Mouse (Mus musculus): ENCODE results near the gene B230217C12Rik. TPM values are rescaled to one million over a fixed set of nuclear protein-coding genes. Genes with fewer than 3 reads are reported as not detected.
"Not testable (repeated sequence)": the region's sequence is repeated elsewhere in the genome, so short reads cannot be mapped to it uniquely, and the experiment has no call there.

The B230217C12Rik gene
- total and polyA plus RNA-seq, 2 experiments from 2014 or later, result 21.0 to 31.5 TPM

DNA sequence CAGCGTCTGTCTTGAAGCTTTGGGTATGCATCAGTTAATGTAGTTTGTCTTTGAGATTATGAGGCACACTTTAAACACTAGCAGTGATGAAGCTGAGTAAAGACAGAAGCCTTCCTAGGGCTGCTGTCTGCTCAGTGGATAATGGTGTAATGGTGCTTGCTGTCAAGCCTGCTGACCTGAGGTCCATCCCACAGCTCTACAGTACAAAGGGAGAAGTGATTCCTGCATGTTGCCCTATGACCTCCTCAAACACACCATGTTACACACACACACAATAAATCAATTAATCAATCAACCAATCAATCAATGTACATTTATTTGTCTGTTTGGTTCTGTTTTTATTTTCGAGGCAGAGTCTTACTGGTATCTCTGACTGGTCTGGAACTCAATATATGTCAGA, 21.6 kb downstream of the B230217C12Rik start:
- no peak for TF ChIP-seq CTCF (IDR thresholded peaks at IDR 0.05; ENCODE audit: low read depth)
- H3K9me3 ChIP-seq (ENCODE audit: low read length), result no peaks in the 10 kb centered on the region
- H3K4me1 ChIP-seq (ENCODE audit: insufficient read depth), result no peaks in the 10 kb centered on the region
- no peak overlapping the region for H3K9ac ChIP-seq
- WGBS, result 82% methylated on average over 2 of the region's 2 CpGs
- H3K4me3 ChIP-seq (ENCODE audit: low read depth, low read length), result no peak overlapping the region
- H3K27ac ChIP-seq (ENCODE audit: low read depth, low read length), result no peak overlapping the region
- H3K27me3 ChIP-seq (ENCODE audit: insufficient read depth, low read length), result no peaks in the 10 kb centered on the region
- H3K4me2 ChIP-seq (ENCODE audit: low read depth), result no peak overlapping the region
- no peaks in the 10 kb centered on the region for H3K36me3 ChIP-seq (ENCODE audit: insufficient read depth)
- no peak for DNase-seq
- no peak for ATAC-seq

GRCm38 (mm10) chr11:97865421-97865820, 24.8 kb downstream of the B230217C12Rik start:
- 90% methylated on average over 5 of the region's 5 CpGs for WGBS
- Histone ChIP-seq H3K4me3 (ENCODE audit: low read depth, low read length) (no peak overlapping the region), H3K27me3 (ENCODE audit: insufficient read depth, low read length) (no peaks in the 10 kb centered on the region), H3K9ac (no peak overlapping the region), H3K9me3 (ENCODE audit: low read length) (no peaks in the 10 kb centered on the region), H3K4me2 (ENCODE audit: low read depth) (no peak overlapping the region), H3K4me1 (ENCODE audit: insufficient read depth) (no peaks in the 10 kb centered on the region), H3K27ac (ENCODE audit: low read depth, low read length) (no peak overlapping the region), H3K36me3 (ENCODE audit: insufficient read depth) (no peaks in the 10 kb centered on the region)
- ATAC-seq, result no peak
- no peak for TF ChIP-seq CTCF (IDR thresholded peaks at IDR 0.05; ENCODE audit: low read depth)
- no peak for DNase-seq

DNA sequence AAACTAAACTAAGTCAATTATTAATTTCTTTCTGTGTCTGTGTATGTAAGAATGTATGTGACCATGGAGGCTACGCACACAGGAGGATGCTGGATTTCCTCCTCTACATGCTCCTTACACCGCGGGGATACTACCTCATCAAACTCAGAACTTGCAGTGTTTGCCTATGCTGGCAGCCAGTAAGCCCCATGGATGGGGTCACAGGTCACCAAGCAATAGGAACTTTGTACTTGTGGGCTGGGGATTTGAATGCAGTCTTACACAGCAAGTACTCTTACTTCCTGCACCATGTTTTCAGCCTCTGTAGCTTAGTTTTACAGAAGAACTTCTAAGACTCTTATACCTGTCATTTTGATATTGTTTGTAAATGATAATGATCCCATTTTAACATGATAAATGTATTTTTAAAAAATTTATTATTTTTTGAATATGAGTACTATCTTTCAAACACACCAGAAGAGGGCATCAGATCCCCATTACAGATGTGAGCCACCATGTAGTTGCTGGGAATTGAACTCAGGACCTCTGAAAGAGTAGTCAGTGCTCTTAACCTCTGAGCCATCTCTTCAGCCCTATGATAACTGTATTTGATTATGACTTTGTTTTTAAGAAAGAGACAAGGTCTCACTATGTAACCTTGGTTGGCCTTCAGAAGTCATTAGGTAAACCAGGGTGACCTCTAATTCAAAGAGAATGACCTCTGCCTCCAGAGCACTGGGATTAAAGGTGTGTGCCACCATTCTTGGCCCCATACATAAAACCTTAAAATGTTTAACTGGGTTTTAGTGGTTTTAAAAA, 25.7 kb downstream of the B230217C12Rik start:
- ATAC-seq, result no peak
- 95% methylated on average over 3 of the region's 3 CpGs for WGBS
- Histone ChIP-seq H3K9ac (no peak overlapping the region), H3K27me3 (ENCODE audit: insufficient read depth, low read length) (no peaks in the 10 kb centered on the region), H3K27ac (ENCODE audit: low read depth, low read length) (no peak overlapping the region), H3K4me2 (ENCODE audit: low read depth) (no peak overlapping the region), H3K4me1 (ENCODE audit: insufficient read depth) (no peaks in the 10 kb centered on the region), H3K4me3 (ENCODE audit: low read depth, low read length) (no peak overlapping the region), H3K9me3 (ENCODE audit: low read length) (no peaks in the 10 kb centered on the region), H3K36me3 (ENCODE audit: insufficient read depth) (no peaks in the 10 kb centered on the region)
- no peak for TF ChIP-seq CTCF (IDR thresholded peaks at IDR 0.05; ENCODE audit: low read depth)
- no peak for DNase-seq

GRCm38 (mm10) chr11:97867591-97867990, 27.0 kb downstream of the B230217C12Rik start:
- Histone ChIP-seq H3K27ac (ENCODE audit: low read depth, low read length) (no peak overlapping the region), H3K9ac (no peak overlapping the region), H3K9me3 (ENCODE audit: low read length) (no peaks in the 10 kb centered on the region), H3K4me1 (ENCODE audit: insufficient read depth) (no peaks in the 10 kb centered on the region), H3K4me2 (ENCODE audit: low read depth) (no peak overlapping the region), H3K4me3 (ENCODE audit: low read depth, low read length) (no peak overlapping the region), H3K36me3 (ENCODE audit: insufficient read depth) (no peaks in the 10 kb centered on the region), H3K27me3 (ENCODE audit: insufficient read depth, low read length) (no peaks in the 10 kb centered on the region)
- WGBS, result 86% methylated on average over 3 of the region's 3 CpGs
- TF ChIP-seq CTCF (IDR thresholded peaks at IDR 0.05; ENCODE audit: low read depth), result no peak
- ATAC-seq (no peak), DNase-seq (no peak)

- H3K9me3 ChIP-seq (ENCODE audit: low read length); H3K4me2 ChIP-seq (ENCODE audit: low read depth); H3K27me3 ChIP-seq (ENCODE audit: insufficient read depth, low read length); ATAC-seq; H3K9ac ChIP-seq; H3K27ac ChIP-seq (ENCODE audit: low read depth, low read length); DNase-seq; H3K36me3 ChIP-seq (ENCODE audit: insufficient read depth); H3K4me1 ChIP-seq (ENCODE audit: insufficient read depth); H3K4me3 ChIP-seq (ENCODE audit: low read depth, low read length): not testable (repeated sequence)
- WGBS, result 85% methylated on average over 5 of the region's 5 CpGs
These were observed 31.8 kb downstream of the B230217C12Rik start for GRCm38 (mm10) chr11:97872378-97872777.

- H3K9me3 ChIP-seq (ENCODE audit: low read length), result no peaks in the 10 kb centered on the region
- no peaks in the 10 kb centered on the region for H3K36me3 ChIP-seq (ENCODE audit: insufficient read depth)
- no peaks in the 10 kb centered on the region for H3K4me1 ChIP-seq (ENCODE audit: insufficient read depth)
- H3K4me3 ChIP-seq (ENCODE audit: low read depth, low read length), result no peak overlapping the region
- 79% methylated on average over 1 of the region's 1 CpGs for WGBS
- H3K27ac ChIP-seq (ENCODE audit: low read depth, low read length), result no peak overlapping the region
- no peaks in the 10 kb centered on the region for H3K27me3 ChIP-seq (ENCODE audit: insufficient read depth, low read length)
- no peak overlapping the region for H3K9ac ChIP-seq
- ATAC-seq, result no peak
- H3K4me2 ChIP-seq (ENCODE audit: low read depth), result no peak overlapping the region
- TF ChIP-seq CTCF (IDR thresholded peaks at IDR 0.05; ENCODE audit: low read depth), result no peak
- DNase-seq, result no peak
These were observed 33.8 kb downstream of the B230217C12Rik start for GRCm38 (mm10) chr11:97874396-97874795.

GRCm38 (mm10) chr11:97877341-97877740, 36.8 kb downstream of the B230217C12Rik start:
- Histone ChIP-seq H3K27me3 (ENCODE audit: insufficient read depth, low read length) (no peaks in the 10 kb centered on the region), H3K27ac (ENCODE audit: low read depth, low read length) (no peak overlapping the region), H3K9ac (no peak overlapping the region), H3K4me1 (ENCODE audit: insufficient read depth) (no peaks in the 10 kb centered on the region), H3K4me3 (ENCODE audit: low read depth, low read length) (no peak overlapping the region), H3K9me3 (ENCODE audit: low read length) (no peaks in the 10 kb centered on the region), H3K36me3 (ENCODE audit: insufficient read depth) (no peaks in the 10 kb centered on the region), H3K4me2 (ENCODE audit: low read depth) (no peak overlapping the region)
- no peak for TF ChIP-seq CTCF (IDR thresholded peaks at IDR 0.05; ENCODE audit: low read depth)
- ATAC-seq (no peak), DNase-seq (no peak)
- WGBS, result 83% methylated on average over 2 of the region's 2 CpGs
